Mouse (Mus musculus) lung, postnatal 0 days (tissue): ENCODE data around the gene Nrbp1.

Experiments used
- CTCF ChIP-seq: IDR thresholded peaks from 2 replicates; pipeline ENCODE4 v1.5.1; 2016; ENCODE audit warnings: antibody characterized with exemption, mild to moderate bottlenecking
- EP300 ChIP-seq: IDR thresholded peaks from 2 replicates; pipeline ENCODE4 v1.6.1; 2016; ENCODE audit warnings: antibody characterized with exemption, mild to moderate bottlenecking, control low read depth

DNA sequence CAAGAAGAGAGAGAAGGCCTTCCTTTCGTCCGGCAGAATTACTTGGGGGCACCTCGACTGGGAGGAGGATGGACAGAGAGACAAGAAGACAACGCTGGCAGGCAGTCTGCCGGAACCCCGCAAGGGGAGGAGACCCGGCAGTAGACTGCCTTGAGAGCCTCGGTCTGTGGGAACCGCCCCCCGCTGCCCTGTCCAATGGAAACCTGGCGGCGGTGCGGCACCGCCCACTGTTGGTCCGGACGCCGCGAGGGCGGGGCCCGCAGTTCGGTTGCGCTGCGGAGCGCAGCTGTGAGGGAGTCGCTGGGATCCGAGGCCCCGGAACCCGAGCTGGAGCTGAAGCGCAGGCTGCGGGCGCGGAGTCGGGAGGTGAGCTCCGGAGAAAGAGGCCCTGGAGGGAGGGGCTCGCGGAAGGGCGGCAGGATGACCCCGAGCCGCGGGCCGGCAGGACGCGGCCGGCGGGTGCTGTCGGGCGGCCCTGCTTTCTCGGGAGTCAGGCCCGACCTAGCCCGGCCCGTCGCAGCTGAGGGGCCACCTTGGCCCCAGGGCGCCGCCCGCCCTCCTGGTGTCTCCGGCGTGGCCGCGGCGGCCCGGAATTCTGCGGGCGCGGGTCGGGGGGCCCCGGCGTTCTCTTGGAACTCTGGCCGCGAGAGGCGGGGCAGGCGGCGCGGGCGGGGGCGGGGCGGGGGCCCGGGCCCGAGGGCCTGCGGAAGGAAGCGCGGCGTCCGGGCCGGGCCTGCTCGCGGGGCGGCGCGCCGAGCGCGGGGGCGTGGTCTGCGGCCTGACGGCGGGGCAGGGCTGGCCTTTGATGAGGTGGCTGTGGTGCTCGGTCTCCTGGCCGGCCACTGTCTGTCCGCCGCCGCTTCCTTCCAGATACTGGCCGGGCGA, at the start of gene Nrbp1, which contains the start of gene Gm9970:
- TF ChIP-seq CTCF = no peak
- TF ChIP-seq EP300 = no peak
